Mouse (Mus musculus): ENCODE results near the gene Frmd4a. TPM values are rescaled to one million over a fixed set of nuclear protein-coding genes. Genes with fewer than 3 reads are reported as not detected.

The Frmd4a gene
- total RNA-seq, 1 experiment, result 9.3 TPM

DNA sequence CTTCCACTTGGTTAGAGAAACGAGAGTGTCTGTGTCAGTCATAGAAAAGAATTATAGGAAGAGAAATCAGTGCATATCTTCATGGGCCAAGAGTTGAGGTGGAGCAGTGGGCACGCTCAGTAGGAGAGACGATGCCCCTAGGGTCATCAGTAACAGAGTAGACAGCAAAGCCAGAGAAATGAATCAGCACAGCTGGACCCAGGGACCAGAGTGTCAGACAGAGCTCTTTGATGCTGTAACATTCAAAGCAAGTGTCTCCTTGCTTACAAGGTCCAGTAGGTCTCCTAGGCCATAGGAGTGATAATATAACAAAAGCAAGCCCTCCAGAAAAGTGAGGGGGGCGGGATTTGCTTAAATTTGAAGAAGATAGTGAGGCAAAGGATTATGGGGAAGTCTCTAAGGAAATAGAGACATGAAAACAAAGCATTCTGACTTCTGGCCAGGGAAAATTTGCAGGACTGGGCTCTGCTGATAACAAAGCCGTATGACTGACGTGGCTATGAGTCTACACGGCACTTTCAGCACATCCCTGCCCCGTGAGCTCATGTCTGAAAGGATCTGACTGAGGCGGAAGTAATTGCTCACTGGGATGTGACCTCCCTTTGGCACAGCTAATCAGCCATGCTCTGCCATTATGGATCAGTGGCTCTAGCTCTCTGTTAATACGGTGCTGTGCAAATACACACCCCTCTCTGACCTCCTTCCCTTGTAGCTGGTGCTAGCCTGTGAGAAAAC lies 243.0 kb downstream of the Frmd4a start:
- Histone ChIP-seq H3K36me3 (ENCODE audit: control insufficient read depth, insufficient read depth, low read length, poor library complexity, severe bottlenecking) (no peaks in the 10 kb centered on the region), H3K9ac (ENCODE audit: insufficient read depth, low read depth, low read length, poor library complexity, severe bottlenecking) (no peak overlapping the region), H3K27ac (ENCODE audit: insufficient read depth, low read depth, low read length, poor library complexity, severe bottlenecking) (no peak overlapping the region), H3K4me1 (ENCODE audit: control insufficient read depth in 2 of 2, insufficient read depth in 2 of 2, low read length in 2 of 2, poor library complexity in 1 of 2) (no peaks in the 10 kb centered on the region), H3K9me3 (ENCODE audit: control insufficient read depth, insufficient read depth, low read depth, low read length) (no peaks in the 10 kb centered on the region), H3K4me3 (ENCODE audit: insufficient read depth in 1 of 2, low read depth in 1 of 2, low read length in 2 of 2, poor library complexity in 1 of 2, severe bottlenecking in 1 of 2) (no peak overlapping the region)
- DNase-seq (ENCODE audit: low read depth, low spot score), result no peak
- in situ Hi-C loops (cut with MboI; ENCODE audit: low sequenced_read_pairs in 2 of 2, unreplicated experiment in 2 of 2), result no loop called here
- TF ChIP-seq ZC3H11A (IDR thresholded peaks at IDR 0.05; ENCODE audit: borderline replicate concordance, low read depth, low read length) (no peak), ZNF384 (IDR thresholded peaks at IDR 0.05; ENCODE audit: low read depth, low read length) (no peak), HCFC1 (IDR thresholded peaks at IDR 0.05; ENCODE audit: borderline replicate concordance, insufficient read depth, low read length) (no peak), MAFK (IDR thresholded peaks at IDR 0.05; ENCODE audit: insufficient read depth, low read depth, low read length) (no peak)

- no peaks in the 10 kb centered on the region for H3K4me1 ChIP-seq (ENCODE audit: control insufficient read depth in 2 of 2, insufficient read depth in 2 of 2, low read length in 2 of 2, poor library complexity in 1 of 2)
- H3K27ac ChIP-seq (ENCODE audit: insufficient read depth, low read depth, low read length, poor library complexity, severe bottlenecking), result no peak overlapping the region
- no peaks in the 10 kb centered on the region for H3K9me3 ChIP-seq (ENCODE audit: control insufficient read depth, insufficient read depth, low read depth, low read length)
- no peak for TF ChIP-seq HCFC1 (IDR thresholded peaks at IDR 0.05; ENCODE audit: borderline replicate concordance, insufficient read depth, low read length)
- no peak for TF ChIP-seq ZC3H11A (IDR thresholded peaks at IDR 0.05; ENCODE audit: borderline replicate concordance, low read depth, low read length)
- no peak for TF ChIP-seq CHD2 (IDR thresholded peaks at IDR 0.05; ENCODE audit: low read depth, low read length)
- TF ChIP-seq MAFK (IDR thresholded peaks at IDR 0.05; ENCODE audit: insufficient read depth, low read depth, low read length), result no peak
- TF ChIP-seq ZNF384 (IDR thresholded peaks at IDR 0.05; ENCODE audit: low read depth, low read length), result no peak
- H3K9ac ChIP-seq (ENCODE audit: insufficient read depth, low read depth, low read length, poor library complexity, severe bottlenecking), result no peak overlapping the region
- DNase-seq (ENCODE audit: low read depth, low spot score), result no peak
- no peak overlapping the region for H3K4me3 ChIP-seq (ENCODE audit: insufficient read depth in 1 of 2, low read depth in 1 of 2, low read length in 2 of 2, poor library complexity in 1 of 2, severe bottlenecking in 1 of 2)
- no peaks in the 10 kb centered on the region for H3K36me3 ChIP-seq (ENCODE audit: control insufficient read depth, insufficient read depth, low read length, poor library complexity, severe bottlenecking)
- in situ Hi-C loops (cut with MboI; ENCODE audit: low sequenced_read_pairs in 2 of 2, unreplicated experiment in 2 of 2), result no loop called here
Measured at GRCm38 (mm10) chr2:4262667-4263066, 245.2 kb downstream of the Frmd4a start.

- in situ Hi-C loops (cut with MboI; ENCODE audit: low sequenced_read_pairs in 2 of 2, unreplicated experiment in 2 of 2), result no loop called here
- no peak overlapping the region for H3K4me3 ChIP-seq (ENCODE audit: insufficient read depth in 1 of 2, low read depth in 1 of 2, low read length in 2 of 2, poor library complexity in 1 of 2, severe bottlenecking in 1 of 2)
- H3K27ac ChIP-seq (ENCODE audit: insufficient read depth, low read depth, low read length, poor library complexity, severe bottlenecking), result no peak overlapping the region
- no peaks in the 10 kb centered on the region for H3K9me3 ChIP-seq (ENCODE audit: control insufficient read depth, insufficient read depth, low read depth, low read length)
- TF ChIP-seq MAFK (IDR thresholded peaks at IDR 0.05; ENCODE audit: insufficient read depth, low read depth, low read length) (no peak), HCFC1 (IDR thresholded peaks at IDR 0.05; ENCODE audit: borderline replicate concordance, insufficient read depth, low read length) (no peak), ZNF384 (IDR thresholded peaks at IDR 0.05; ENCODE audit: low read depth, low read length) (no peak), CHD2 (IDR thresholded peaks at IDR 0.05; ENCODE audit: low read depth, low read length) (no peak), ZC3H11A (IDR thresholded peaks at IDR 0.05; ENCODE audit: borderline replicate concordance, low read depth, low read length) (no peak)
- no peak for DNase-seq (ENCODE audit: low read depth, low spot score)
- H3K4me1 ChIP-seq (ENCODE audit: control insufficient read depth in 2 of 2, insufficient read depth in 2 of 2, low read length in 2 of 2, poor library complexity in 1 of 2), result no peaks in the 10 kb centered on the region
- H3K9ac ChIP-seq (ENCODE audit: insufficient read depth, low read depth, low read length, poor library complexity, severe bottlenecking), result no peak overlapping the region
- no peaks in the 10 kb centered on the region for H3K36me3 ChIP-seq (ENCODE audit: control insufficient read depth, insufficient read depth, low read length, poor library complexity, severe bottlenecking)
Measured at GRCm38 (mm10) chr2:4267377-4267776, 249.9 kb downstream of the Frmd4a start.

GRCm38 (mm10) chr2:4282777-4283176 lies 265.3 kb downstream of the Frmd4a start:
- H3K4me3 ChIP-seq (ENCODE audit: insufficient read depth in 1 of 2, low read depth in 1 of 2, low read length in 2 of 2, poor library complexity in 1 of 2, severe bottlenecking in 1 of 2), result no peak overlapping the region
- H3K4me1 ChIP-seq (ENCODE audit: control insufficient read depth in 2 of 2, insufficient read depth in 2 of 2, low read length in 2 of 2, poor library complexity in 1 of 2), result no peaks in the 10 kb centered on the region
- H3K9ac ChIP-seq (ENCODE audit: insufficient read depth, low read depth, low read length, poor library complexity, severe bottlenecking), result no peak overlapping the region
- no peak overlapping the region for H3K27ac ChIP-seq (ENCODE audit: insufficient read depth, low read depth, low read length, poor library complexity, severe bottlenecking)
- TF ChIP-seq HCFC1 (IDR thresholded peaks at IDR 0.05; ENCODE audit: borderline replicate concordance, insufficient read depth, low read length), result no peak
- H3K9me3 ChIP-seq (ENCODE audit: control insufficient read depth, insufficient read depth, low read depth, low read length), result no peaks in the 10 kb centered on the region
- in situ Hi-C loops (cut with MboI; ENCODE audit: low sequenced_read_pairs in 2 of 2, unreplicated experiment in 2 of 2), result no loop called here
- DNase-seq (ENCODE audit: low read depth, low spot score), result no peak
- no peaks in the 10 kb centered on the region for H3K36me3 ChIP-seq (ENCODE audit: control insufficient read depth, insufficient read depth, low read length, poor library complexity, severe bottlenecking)

All from ES-E14 (cell line).